Mouse (Mus musculus): Measurements from ENCODE around the gene Jam2.

GRCm38 (mm10) chr16:84769182-84769581 lies 4.7 kb upstream of the Jam2 start:
- TF ChIP-seq CTCF (IDR thresholded peaks at IDR 0.05; ENCODE audit: low read depth), result no peak
- no peak for TF ChIP-seq EP300 (optimal IDR thresholded peaks at IDR 0.05)
